Comparison of ENCODE assay signal across 19 mouse cellular contexts in the genomic region with DNA sequence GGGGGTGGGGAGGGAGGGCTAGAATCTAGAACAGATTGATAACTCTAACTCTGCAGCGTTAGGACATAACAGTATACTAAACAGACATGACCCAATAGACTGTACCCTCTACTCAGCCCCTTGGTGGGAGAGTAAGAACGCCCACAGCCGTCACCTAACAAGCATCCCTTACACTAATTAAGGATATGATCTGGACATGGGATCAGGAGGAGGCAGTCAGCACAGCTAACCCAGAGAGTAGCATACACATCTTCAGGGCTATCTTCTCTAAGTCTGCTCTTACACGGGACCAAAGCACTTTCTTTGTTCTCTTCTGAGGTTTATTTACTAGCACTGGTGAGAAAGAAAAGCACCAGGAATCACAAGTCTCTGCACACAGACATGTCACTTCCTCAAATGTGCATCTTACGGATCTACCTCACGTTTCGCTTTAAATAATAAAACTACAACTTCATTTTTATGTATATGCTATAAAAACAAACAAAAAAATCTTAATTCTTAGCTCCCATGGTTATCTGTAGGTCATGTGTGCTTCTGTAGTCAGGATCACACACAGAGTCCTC.
DNase-seq lines count a peak whose midpoint lies in the region; ATAC-seq and TF ChIP-seq lines count a peak whose summit lies in the region.
"Had no signal": no experiment of that assay in that cellular context is flagged by ENCODE, and none has a peak within 500 bp of the region (broad histone marks: within the 10 kb centered on the region; RNA-seq: fewer than 3 reads in every experiment).

No protein-coding gene starts in this region.

- peaks cover 9% of the 10 kb centered on the region; the same call in 1 of the 2 replicates for H3K4me1 ChIP-seq in spleen, adult 2 months (ENCODE audit: control insufficient read depth, insufficient read depth, insufficient read length)
- peaks cover 36% of the 10 kb centered on the region for H3K4me1 ChIP-seq in forebrain, embryonic 16.5 days (replicated peaks; ENCODE audit: control insufficient read depth, insufficient read depth, low read length)
- peaks cover 29% of the 10 kb centered on the region for H3K4me1 ChIP-seq in embryonic facial prominence, embryonic 10.5 days

- H3K9ac ChIP-seq in forebrain, embryonic 16.5 days (replicated peaks; ENCODE audit: low read depth, low read length): no peak overlapping the region
- H3K9ac ChIP-seq: hindbrain, embryonic 13.5 days; midbrain, embryonic 12.5 days; neural tube, embryonic 12.5 days; stomach, embryonic 15.5 days had no signal

- H3K27ac ChIP-seq in left cerebral cortex, adult 2 months: peak overlapping the region; percentile 28; the same call in 1 of the 2 replicates
- peak overlapping the region; percentile 62 for H3K27ac ChIP-seq in spleen, adult 2 months (ENCODE audit: insufficient read depth, low read length)
- H3K27ac ChIP-seq in forebrain, embryonic 16.5 days (ENCODE audit: low read length): no peak overlapping the region
- H3K27ac ChIP-seq in embryonic facial prominence, embryonic 10.5 days (replicated peaks): no peak overlapping the region
- H3K27ac ChIP-seq: hindbrain, embryonic 13.5 days; neural tube, embryonic 12.5 days; stomach, embryonic 15.5 days had no signal

- no peak overlapping the region for H3K4me3 ChIP-seq in left cerebral cortex, adult 2 months
- H3K4me3 ChIP-seq in spleen, adult 2 months (ENCODE audit: extremely low read depth, insufficient read depth, insufficient read length): no peak overlapping the region
- H3K4me3 ChIP-seq in forebrain, embryonic 16.5 days (replicated peaks; ENCODE audit: low read length): no peak overlapping the region
- no peak overlapping the region for H3K4me3 ChIP-seq in embryonic facial prominence, embryonic 10.5 days
- H3K4me3 ChIP-seq: hindbrain, embryonic 13.5 days; midbrain, embryonic 12.5 days; neural tube, embryonic 12.5 days; stomach, embryonic 15.5 days had no signal

- ATAC-seq in forebrain, embryonic 16.5 days: no peak

- no peak for DNase-seq in left cerebral cortex, adult 2 months (ENCODE audit: extremely low spot score in 1 of 2, low spot score in 2 of 2)
- DNase-seq in left cerebral cortex, adult 8-10 months (ENCODE audit: low spot score in 2 of 2): no peak
- DNase-seq in spleen, adult 2 months (ENCODE audit: low read depth in 1 of 2, low spot score in 2 of 2): no peak
- DNase-seq in spleen, postnatal 36 days (ENCODE audit: low spot score in 2 of 2): no peak
- no peak for DNase-seq in embryonic facial prominence, embryonic 10.5 days (ENCODE audit: low spot score)
- DNase-seq in right cerebral cortex, postnatal 4 days: no peak
- DNase-seq: adrenal gland, postnatal 14 days; cerebellum, adult 8-10 months; kidney, adult 18-20 months; kidney, postnatal 4 days; lung, adult 2 months; right cerebral cortex, postnatal 14 days; spleen, adult 18-20 months; thymus, postnatal 4 days had no signal

- no peak for TF ChIP-seq POLR2A in spleen, adult 2 months (IDR thresholded peaks at IDR 0.05; ENCODE audit: low read depth, low read length)

- intact Hi-C loops in left cerebral cortex, adult 2 months (cut with DNase I): no loop called here

- H3K9me3 ChIP-seq in forebrain, embryonic 16.5 days (ENCODE audit: control insufficient read depth, low read length): no peaks in the 10 kb centered on the region
- no peaks in the 10 kb centered on the region for H3K9me3 ChIP-seq in embryonic facial prominence, embryonic 10.5 days
- H3K9me3 ChIP-seq: hindbrain, embryonic 13.5 days; midbrain, embryonic 12.5 days; neural tube, embryonic 12.5 days; stomach, embryonic 15.5 days had no signal

- WGBS in spleen, adult 2 months: 61% methylated on average over 7 of the region's 7 CpGs
- WGBS in forebrain, embryonic 16.5 days: 57% methylated on average over 7 of the region's 7 CpGs
- 78% methylated on average over 7 of the region's 7 CpGs for WGBS in embryonic facial prominence, embryonic 10.5 days

- H3K36me3 ChIP-seq in spleen, adult 2 months (ENCODE audit: control insufficient read depth, insufficient read depth, low read length): peaks cover 50% of the 10 kb centered on the region
- no peaks in the 10 kb centered on the region for H3K36me3 ChIP-seq in forebrain, embryonic 16.5 days (ENCODE audit: control insufficient read depth, insufficient read depth)
- H3K36me3 ChIP-seq in embryonic facial prominence, embryonic 10.5 days (replicated peaks): no peaks in the 10 kb centered on the region
- H3K36me3 ChIP-seq: hindbrain, embryonic 13.5 days; midbrain, embryonic 12.5 days; neural tube, embryonic 12.5 days; stomach, embryonic 15.5 days had no signal

- H3K27me3 ChIP-seq in spleen, adult 2 months (ENCODE audit: control insufficient read depth, insufficient read depth, low read length): no peaks in the 10 kb centered on the region
- H3K27me3 ChIP-seq in forebrain, embryonic 16.5 days (replicated peaks; ENCODE audit: control insufficient read depth, insufficient read depth, low read length): no peaks in the 10 kb centered on the region
- H3K27me3 ChIP-seq in embryonic facial prominence, embryonic 10.5 days (replicated peaks; ENCODE audit: low read depth, poor library complexity, severe bottlenecking): no peaks in the 10 kb centered on the region
- H3K27me3 ChIP-seq: midbrain, embryonic 12.5 days; neural tube, embryonic 12.5 days; stomach, embryonic 15.5 days had no signal

- H3K4me2 ChIP-seq in forebrain, embryonic 16.5 days (ENCODE audit: low read length): peak overlapping the region; percentile 16; the same call in 1 of the 2 replicates
- H3K4me2 ChIP-seq: hindbrain, embryonic 13.5 days; midbrain, embryonic 12.5 days; neural tube, embryonic 12.5 days; stomach, embryonic 15.5 days had no signal

- TF ChIP-seq CTCF in left cerebral cortex, adult 2 months (IDR thresholded peaks at IDR 0.05): no peak
- no peak for TF ChIP-seq CTCF in spleen, adult 2 months (IDR thresholded peaks at IDR 0.05; ENCODE audit: extremely low read depth, insufficient read depth, insufficient read length, insufficient replicate concordance)

Comparison
In these comparisons a context has a peak if more than half of its experiments do, and no peak if none do; other contexts are left out.
1. H3K27ac ChIP-seq: peak in left cerebral cortex, adult 2 months (single experiment) and spleen, adult 2 months (single experiment); none in forebrain, embryonic 16.5 days (single experiment) and embryonic facial prominence, embryonic 10.5 days (single experiment).